Mouse (Mus musculus) midbrain, embryonic 12.5 days (tissue): ENCODE results near the gene Skap2. TPM values are rescaled to one million over a fixed set of nuclear protein-coding genes. Genes with fewer than 3 reads are reported as not detected.

Experiments
- ATAC-seq: fragments of 200-750 bp; cut with Nextera tagmentation; 2 replicates; pipeline ENCODE4 v1.8.0; 2017; ENCODE audit warnings: low read depth, moderate TSS enrichment, moderate library complexity; ENCODE audit not compliant: low FRiP score
- H3K27ac ChIP-seq: fragments of 300-500 bp; sonication (generic); replicated peaks from 2 replicates; pipeline ENCODE4 v1.5.1; 2016; ENCODE audit warnings: mild to moderate bottlenecking
- H3K27me3 ChIP-seq: fragments of 300-500 bp; sonication (generic); 2 replicates; pipeline ENCODE4 v1.6.1; 2016; ENCODE audit warnings: mild to moderate bottlenecking
- H3K36me3 ChIP-seq: fragments of 300-500 bp; sonication (generic); 2 replicates; pipeline ENCODE4 v1.6.1; 2016
- H3K4me1 ChIP-seq: fragments of 300-500 bp; sonication (generic); 2 replicates; pipeline ENCODE4 v1.6.1; 2016
- H3K4me2 ChIP-seq: fragments of 300-500 bp; sonication (generic); replicated peaks from 2 replicates; pipeline ENCODE4 v1.6.1; 2016; ENCODE audit warnings: mild to moderate bottlenecking, moderate library complexity
- H3K4me3 ChIP-seq: fragments of 300-500 bp; sonication (generic); 2 replicates; pipeline ENCODE4 v1.5.1; 2016; ENCODE audit warnings: mild to moderate bottlenecking
- H3K9ac ChIP-seq: fragments of 300-500 bp; sonication (generic); replicated peaks from 2 replicates; pipeline ENCODE4 v1.6.1; 2016; ENCODE audit warnings: mild to moderate bottlenecking, moderate library complexity
- H3K9me3 ChIP-seq: fragments of 300-500 bp; sonication (generic); 2 replicates; pipeline ENCODE4 v1.6.1; 2016; ENCODE audit warnings: mild to moderate bottlenecking
- WGBS: fragments of 180-500 bp; shearing (Covaris S2); methylation state at CpG from one replicate; pipeline ENCODE4 v1.1.7; 2016; 5-methylcytosine and 5-hydroxymethylcytosine counted together
- polyA plus RNA-seq: library from polyadenylated mRNA; unstranded; fragments of >200 nt; fragmentation: Nextera tagmentation; extraction: Ambion mirVana; gene quantifications from 2 replicates; pipeline ENCODE4 v1.2.1, GENCODE M21; 2016

The Skap2 gene
- polyA plus RNA-seq, 1 experiment from 2014 or later = 7.9 TPM

DNA sequence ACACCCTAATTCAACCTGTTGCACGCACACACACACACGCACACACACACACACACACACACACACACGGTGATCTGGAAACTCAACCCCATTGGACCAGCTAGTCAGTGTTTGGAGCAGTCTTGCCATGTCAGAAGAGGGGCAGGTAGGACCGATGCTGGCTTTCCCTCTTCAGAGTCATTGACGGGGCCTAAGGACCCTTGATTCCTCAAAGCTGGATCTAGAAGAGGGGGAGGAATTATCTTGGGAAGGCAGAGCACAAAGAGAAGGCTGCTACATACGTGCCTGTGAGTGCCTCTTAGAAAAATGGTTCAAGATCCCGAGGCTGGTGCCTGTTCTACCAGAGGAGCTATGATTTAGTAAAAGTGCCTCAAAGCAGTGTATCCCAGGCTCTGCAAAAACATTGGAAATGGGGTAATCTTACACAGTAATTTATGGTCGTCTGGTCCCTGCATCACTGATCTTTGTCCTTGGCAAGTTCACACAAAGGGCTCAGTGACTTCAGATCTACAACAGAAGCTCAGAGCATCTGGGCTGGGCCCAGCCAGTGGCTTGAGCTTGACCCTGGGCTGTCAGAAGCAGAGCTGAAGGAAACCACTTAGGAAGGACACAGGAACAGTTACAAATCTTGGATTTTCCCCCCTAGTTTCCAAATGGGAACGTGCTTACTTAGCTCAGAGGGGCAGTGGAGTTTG lies 188.1 kb downstream of the Skap2 start:
- no peak overlapping the region for H3K27ac ChIP-seq

DNA sequence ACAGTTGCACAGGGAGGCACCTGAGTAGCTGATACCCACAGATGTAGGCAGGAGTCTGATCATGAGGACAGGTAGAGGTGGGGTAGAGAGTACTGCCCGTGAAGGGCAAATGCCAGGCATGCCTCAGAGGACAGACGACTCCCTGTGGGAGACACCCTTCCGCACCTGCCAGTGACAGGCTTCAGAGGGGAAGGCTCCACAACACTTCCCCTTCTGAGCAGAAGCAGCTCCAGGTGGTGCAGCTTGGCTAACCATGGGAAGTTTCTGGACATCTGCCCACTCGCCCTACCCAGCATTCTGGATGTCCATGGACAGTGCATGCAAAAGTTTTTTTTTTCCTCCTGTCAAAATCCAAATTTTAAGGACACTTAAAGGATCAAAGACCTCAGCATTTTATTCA lies 190.3 kb downstream of the Skap2 start:
- Histone ChIP-seq H3K36me3 (no peaks in the 10 kb centered on the region), H3K27me3 (no peaks in the 10 kb centered on the region), H3K27ac (no peak overlapping the region), H3K9me3 (peaks cover 9% of the 10 kb centered on the region; the same call in 1 of the 2 replicates), H3K9ac (no peak overlapping the region), H3K4me1 (peaks cover 10% of the 10 kb centered on the region), H3K4me3 (no peak overlapping the region), H3K4me2 (no peak overlapping the region)
- WGBS = 85% methylated on average over 4 of the region's 4 CpGs
- ATAC-seq = no peak

More for the DNA sequence above, 188.1 kb downstream of the Skap2 start:
- ATAC-seq = no peak
- 82% methylated on average over 9 of the region's 9 CpGs for WGBS
- Histone ChIP-seq H3K4me2 (no peak overlapping the region), H3K27me3 (no peaks in the 10 kb centered on the region), H3K9ac (no peak overlapping the region), H3K9me3 (no peaks in the 10 kb centered on the region), H3K4me1 (peaks cover 10% of the 10 kb centered on the region), H3K36me3 (no peaks in the 10 kb centered on the region), H3K4me3 (no peak overlapping the region)

DNA sequence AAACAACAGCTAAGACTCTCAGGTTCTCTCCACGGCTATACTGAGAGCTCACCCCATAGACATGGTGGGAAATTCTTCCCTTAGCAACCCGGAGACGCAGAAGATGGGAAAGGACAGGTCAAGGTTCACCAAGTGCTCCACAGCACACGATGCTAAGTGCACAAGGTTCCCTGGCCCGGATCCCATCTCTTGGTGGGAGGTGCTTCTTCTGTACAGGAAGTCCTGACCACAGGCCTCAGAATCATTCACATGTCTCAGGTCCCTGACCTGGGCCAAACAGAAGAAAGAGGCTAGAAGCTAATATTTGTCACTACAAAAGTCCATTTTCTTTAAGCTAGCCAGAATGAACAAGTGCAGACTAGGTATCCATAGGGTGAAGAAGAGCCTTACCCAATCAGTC lies 191.5 kb downstream of the Skap2 start:
- H3K4me1 ChIP-seq = peaks cover 8% of the 10 kb centered on the region
- no peak overlapping the region for H3K4me2 ChIP-seq
- H3K27me3 ChIP-seq = no peaks in the 10 kb centered on the region
- 75% methylated on average over 5 of the region's 5 CpGs for WGBS
- ATAC-seq = no peak
- H3K27ac ChIP-seq = no peak overlapping the region
- no peaks in the 10 kb centered on the region for H3K36me3 ChIP-seq
- no peak overlapping the region for H3K4me3 ChIP-seq
- peaks cover 9% of the 10 kb centered on the region; the same call in 1 of the 2 replicates for H3K9me3 ChIP-seq
- H3K9ac ChIP-seq = no peak overlapping the region

DNA sequence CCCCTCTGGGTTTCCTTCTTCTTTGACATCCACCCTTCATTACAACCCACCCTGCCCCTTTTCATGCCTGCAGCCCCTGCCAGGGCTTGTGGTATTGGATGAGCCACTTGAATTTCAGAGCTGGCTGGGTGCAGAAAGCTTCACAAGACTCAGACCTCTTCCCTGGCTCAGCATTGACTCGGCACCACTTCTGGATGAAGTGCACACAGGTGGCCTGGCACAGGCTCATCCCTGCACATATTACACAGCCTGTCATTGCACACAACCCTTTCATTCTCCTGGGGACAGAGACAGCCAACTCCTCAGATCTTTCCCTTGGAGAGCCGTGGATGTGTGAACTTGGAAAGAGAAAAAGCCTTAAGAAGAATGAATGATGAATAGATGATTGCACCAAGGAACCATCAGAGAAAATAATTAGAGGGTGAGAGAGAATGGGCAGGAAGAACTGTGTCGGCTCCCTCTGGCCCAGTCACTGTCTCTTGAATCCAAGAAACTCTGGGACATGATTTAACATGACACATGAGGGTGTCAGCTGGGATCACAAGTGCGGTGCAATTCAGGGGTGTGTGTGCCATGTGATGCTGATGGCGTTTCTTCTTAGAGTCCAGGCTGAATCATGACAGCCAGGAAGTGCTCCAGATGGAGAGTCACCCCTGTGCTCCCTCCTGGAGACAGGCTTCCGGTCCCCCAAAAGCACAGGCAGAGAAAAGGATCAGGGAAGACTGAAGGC lies 195.3 kb downstream of the Skap2 start:
- Histone ChIP-seq H3K36me3 (no peaks in the 10 kb centered on the region), H3K4me3 (no peak overlapping the region), H3K9me3 (peaks cover 9% of the 10 kb centered on the region; the same call in 1 of the 2 replicates), H3K4me1 (no peaks in the 10 kb centered on the region), H3K4me2 (no peak overlapping the region), H3K27ac (no peak overlapping the region), H3K9ac (no peak overlapping the region), H3K27me3 (no peaks in the 10 kb centered on the region)
- no peak for ATAC-seq
- WGBS = 89% methylated on average over 6 of the region's 6 CpGs

DNA sequence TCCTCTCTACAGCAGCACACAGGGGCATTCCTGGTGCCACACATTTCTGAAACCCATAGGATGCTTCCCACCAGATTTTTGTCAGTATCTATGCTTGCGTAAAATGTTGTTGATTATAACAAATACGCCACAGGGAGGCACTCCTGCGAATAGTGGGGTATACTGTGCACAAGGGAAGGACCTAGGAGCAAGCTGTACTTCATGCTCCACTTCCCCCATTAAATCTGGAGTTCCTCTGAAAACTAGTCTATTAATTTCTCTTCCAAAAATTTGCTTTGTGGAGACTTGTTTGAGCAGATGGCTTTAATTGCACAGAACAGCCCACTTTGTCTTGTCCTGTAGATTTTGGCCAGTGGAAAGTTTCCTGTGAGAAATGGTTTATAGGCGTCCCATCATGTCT lies 201.4 kb downstream of the Skap2 start:
- WGBS = 87% methylated on average over 4 of the region's 4 CpGs
- Histone ChIP-seq H3K9ac (no peak overlapping the region), H3K36me3 (no peaks in the 10 kb centered on the region), H3K27me3 (no peaks in the 10 kb centered on the region), H3K4me2 (no peak overlapping the region), H3K4me3 (no peak overlapping the region), H3K4me1 (no peaks in the 10 kb centered on the region; the same call in 1 of the 2 replicates), H3K27ac (no peak overlapping the region), H3K9me3 (no peaks in the 10 kb centered on the region)
- no peak for ATAC-seq

DNA sequence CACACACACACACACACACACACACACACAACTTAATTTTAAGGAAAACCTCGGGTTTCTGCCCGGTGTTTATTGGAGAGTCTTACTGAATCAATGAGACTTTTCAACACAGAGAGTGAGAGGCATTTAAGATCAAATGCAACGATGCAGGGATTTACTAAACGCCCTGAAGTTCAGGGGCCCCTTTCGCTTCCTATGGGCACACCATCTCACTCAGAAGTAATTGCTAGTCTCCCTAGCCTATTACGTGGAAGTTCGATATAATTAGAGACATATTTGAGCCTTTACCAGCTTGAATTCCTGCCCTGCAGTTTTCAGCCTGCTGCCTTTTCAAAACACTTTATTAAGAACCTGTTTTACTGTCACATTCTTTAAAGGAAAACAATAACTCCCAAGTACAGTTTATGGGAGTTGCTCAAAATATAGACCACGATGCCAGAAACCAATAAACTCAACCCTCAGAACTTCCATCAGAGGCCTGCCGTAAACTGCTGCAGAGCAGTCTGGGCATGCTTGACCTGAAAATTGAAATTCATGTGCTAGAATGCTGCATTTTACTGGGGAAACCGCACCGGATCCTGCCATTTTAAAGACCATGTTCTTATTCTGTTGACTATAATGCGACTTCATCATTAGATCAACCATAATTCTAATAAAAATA lies 203.1 kb downstream of the Skap2 start:
- Histone ChIP-seq H3K4me3 (no peak overlapping the region), H3K4me2 (no peak overlapping the region), H3K4me1 (no peaks in the 10 kb centered on the region; the same call in 1 of the 2 replicates), H3K27me3 (no peaks in the 10 kb centered on the region), H3K36me3 (no peaks in the 10 kb centered on the region), H3K9me3 (no peaks in the 10 kb centered on the region), H3K9ac (no peak overlapping the region), H3K27ac (no peak overlapping the region)
- ATAC-seq = no peak
- WGBS = 81% methylated on average over 12 of the region's 12 CpGs

DNA sequence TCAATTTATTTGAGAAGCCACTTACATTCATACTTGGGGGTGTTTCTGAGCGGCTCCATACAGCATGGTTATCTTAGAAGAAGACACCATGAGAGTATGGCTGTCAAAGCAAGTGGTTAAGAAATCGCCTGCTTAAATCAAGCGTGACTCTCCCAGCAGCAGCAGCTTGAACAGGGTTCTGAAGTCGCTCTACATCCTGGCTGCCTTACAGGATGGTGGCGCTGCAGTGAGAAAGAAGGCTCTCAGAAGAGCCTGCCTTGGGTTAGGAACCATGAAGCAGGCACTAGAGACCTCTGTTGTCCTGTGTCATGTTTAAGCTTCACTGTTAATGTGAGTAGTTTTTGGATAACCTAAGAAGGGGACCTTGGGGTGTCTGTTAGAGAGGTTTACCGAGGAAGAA lies 204.3 kb downstream of the Skap2 start:
- no peaks in the 10 kb centered on the region; the same call in 1 of the 2 replicates for H3K4me1 ChIP-seq
- H3K9me3 ChIP-seq = no peaks in the 10 kb centered on the region
- H3K27me3 ChIP-seq = no peaks in the 10 kb centered on the region
- no peak for ATAC-seq
- no peak overlapping the region for H3K27ac ChIP-seq
- no peak overlapping the region for H3K4me2 ChIP-seq
- no peak overlapping the region for H3K9ac ChIP-seq
- 69% methylated on average over 6 of the region's 6 CpGs for WGBS
- H3K36me3 ChIP-seq = no peaks in the 10 kb centered on the region
- H3K4me3 ChIP-seq = no peak overlapping the region

Other genes starting within 250 kb of the Skap2 start
- gene Hoxa1, start 145.8 kb upstream of the Skap2 start, polyA plus RNA-seq = 0.48 and 0.83 TPM in 2 replicates
- gene Hoxa2, start 152.3 kb upstream of the Skap2 start, polyA plus RNA-seq = 0.13 TPM in 1 of 2 replicates, not detected in the other
- not detected in 2 replicates for gene 5730596B20Rik, start 164.9 kb upstream of the Skap2 start, polyA plus RNA-seq
- not detected in 2 replicates for gene Hoxa4, start 179.2 kb upstream of the Skap2 start, polyA plus RNA-seq
- gene Hoxa5, start 192.0 kb upstream of the Skap2 start, polyA plus RNA-seq = not detected in 2 replicates
- not detected in 2 replicates for gene Hoxa6, start 196.2 kb upstream of the Skap2 start, polyA plus RNA-seq
- gene Hoxa3, start 200.8 kb upstream of the Skap2 start, polyA plus RNA-seq = 0.09 TPM in 1 of 2 replicates, not detected in the other
- gene Gm28308, start 200.8 kb upstream of the Skap2 start, polyA plus RNA-seq = not detected in 2 replicates
- not detected in 2 replicates for gene Hoxa7, start 209.3 kb upstream of the Skap2 start, polyA plus RNA-seq
- not detected in 2 replicates for gene Hoxa9, start 218.5 kb upstream of the Skap2 start, polyA plus RNA-seq
- gene Hoxa10, start 228.3 kb upstream of the Skap2 start, polyA plus RNA-seq = not detected in 2 replicates
- not detected in 2 replicates for gene Hoxa11, start 233.3 kb upstream of the Skap2 start, polyA plus RNA-seq
- not detected in 2 replicates for gene Hoxa13, start 248.3 kb upstream of the Skap2 start, polyA plus RNA-seq